8 mouse cellular contexts compared by ENCODE assay signal in genomic region chr1:89454196-89455123, GRCm38 (mm10). TPM values are rescaled to one million over a fixed set of nuclear protein-coding genes. Genes with fewer than 3 reads are reported as not detected.
DNase-seq lines count a peak whose midpoint lies in the region; ATAC-seq lines count a peak whose summit lies in the region.

Gene Agap1 (plus strand): TSS chr1:89454806.

- peaks cover 6% of the 10 kb centered on the region; the same call in 1 of the 2 replicates for H3K9me3 ChIP-seq in hindbrain, embryonic 14.5 days (ENCODE audit: control insufficient read depth, low read length)

- H3K4me2 ChIP-seq in hindbrain, embryonic 14.5 days (replicated peaks), result peak within 1 kb of the TSS; percentile 70

- under 1% methylated on average over 94 of the region's 118 CpGs for WGBS in hindbrain, embryonic 14.5 days

- ATAC-seq in hindbrain, embryonic 14.5 days (ENCODE audit: low FRiP score), result peak; percentile 94

- peak; percentile 91 for DNase-seq in R1 (ENCODE audit: low read depth, low spot score)
- peak; percentile 94 to 97 for DNase-seq in cerebellum, postnatal 36 days
- peak; percentile 91 to 94 for DNase-seq in frontal cortex, postnatal 36 days (ENCODE audit: low spot score in 2 of 2)
- peak; percentile 92 for DNase-seq in hindbrain, embryonic 14.5 days (ENCODE audit: low spot score)
- peak; percentile 95 to 96 for DNase-seq in layer of hippocampus, postnatal 36 days
- peak; percentile 94 for DNase-seq in lung, postnatal 25 days (ENCODE audit: low spot score)
- peak; percentile 96 for DNase-seq in retina, postnatal 1 day
- peak; percentile 61 for DNase-seq in thymus, postnatal 4 days

- H3K4me1 ChIP-seq in hindbrain, embryonic 14.5 days (replicated peaks; ENCODE audit: control insufficient read depth, insufficient read depth, low read length), result peaks cover 20% of the 10 kb centered on the region

- H3K4me3 ChIP-seq in hindbrain, embryonic 14.5 days (replicated peaks; ENCODE audit: low read length), result peak within 1 kb of the TSS; percentile 92

- peak within 1 kb of the TSS; percentile 93 for H3K9ac ChIP-seq in hindbrain, embryonic 14.5 days

- H3K27ac ChIP-seq in hindbrain, embryonic 14.5 days, result peak within 1 kb of the TSS; percentile 86

- H3K36me3 ChIP-seq in hindbrain, embryonic 14.5 days (replicated peaks; ENCODE audit: control insufficient read depth, insufficient read depth), result no peaks in the 10 kb centered on the region

- H3K27me3 ChIP-seq in hindbrain, embryonic 14.5 days (ENCODE audit: control insufficient read depth, insufficient read depth, low read length), result no peaks in the 10 kb centered on the region

RNA-seq across cellular contexts. Expression of gene Agap1, which starts in this region (rescaled TPM):
- polyA plus RNA-seq in hindbrain, embryonic 14.5 days (2014; fragmentation: Nextera tagmentation; extraction: Ambion mirVana), result 72.2 and 81.2 TPM in 2 replicates
- 100 to 1,000 TPM; 256 to 286 TPM for total RNA-seq in layer of hippocampus, postnatal 36 days (2021)

Comparison
In these comparisons a context has a peak if more than half of its experiments do, and no peak if none do; other contexts are left out.
1. Peak in every context shown above with its lines: DNase-seq, ATAC-seq, H3K4me3 ChIP-seq and H3K27ac ChIP-seq.